Mouse (Mus musculus) fibroblast of lung, adult 2 months (primary cell): Measurements from ENCODE around the gene Osbpl6.

Source experiments
- DNase-seq: peaks from one replicate; pipeline ENCODE4 v3.0.0-alpha.2; 2011; ENCODE audit warnings: low read depth

Osbpl6 gene

DNA sequence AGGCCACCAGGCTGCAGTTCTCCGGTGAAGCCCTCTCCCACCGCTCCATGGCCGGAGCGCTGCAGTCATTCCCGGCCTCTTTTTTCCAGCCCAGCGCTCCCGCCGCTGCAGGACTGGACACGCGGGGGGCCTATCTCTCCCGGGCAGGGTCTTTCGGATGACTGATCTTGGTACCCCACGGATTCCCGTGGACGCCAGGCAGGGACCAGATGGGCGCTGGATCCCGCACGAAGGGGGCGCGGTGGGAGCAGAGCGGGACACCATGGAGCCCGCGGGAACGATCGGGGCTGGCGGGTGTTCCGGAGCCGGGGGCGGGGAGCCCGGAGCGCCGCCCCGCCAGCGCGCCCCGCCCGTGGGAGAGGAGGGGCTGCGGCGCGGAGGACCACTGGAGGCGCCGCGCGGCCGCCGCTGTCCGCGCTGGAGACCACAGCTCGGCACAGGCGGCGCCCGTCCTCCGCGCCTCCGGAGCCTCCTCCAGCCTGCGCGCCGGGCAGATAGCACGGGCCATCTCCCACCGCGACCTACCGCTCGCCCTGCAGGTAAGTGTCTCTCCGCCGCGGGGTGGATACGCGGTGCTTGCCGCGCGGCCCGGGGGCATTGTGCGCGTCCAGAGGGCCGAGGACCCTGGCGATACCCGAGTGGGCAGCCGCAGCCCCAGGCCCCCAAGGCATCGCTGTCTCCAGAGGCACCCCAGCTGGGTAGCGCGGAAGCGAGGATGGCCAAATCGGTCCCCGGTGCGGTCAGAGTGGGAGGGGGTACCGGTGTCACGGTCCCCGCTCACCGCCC, at the start of gene Osbpl6:
Osbpl6 (plus strand) TSS at position 358 of the 786 bp plus-strand sequence.
- DNase-seq = no peak

DNA sequence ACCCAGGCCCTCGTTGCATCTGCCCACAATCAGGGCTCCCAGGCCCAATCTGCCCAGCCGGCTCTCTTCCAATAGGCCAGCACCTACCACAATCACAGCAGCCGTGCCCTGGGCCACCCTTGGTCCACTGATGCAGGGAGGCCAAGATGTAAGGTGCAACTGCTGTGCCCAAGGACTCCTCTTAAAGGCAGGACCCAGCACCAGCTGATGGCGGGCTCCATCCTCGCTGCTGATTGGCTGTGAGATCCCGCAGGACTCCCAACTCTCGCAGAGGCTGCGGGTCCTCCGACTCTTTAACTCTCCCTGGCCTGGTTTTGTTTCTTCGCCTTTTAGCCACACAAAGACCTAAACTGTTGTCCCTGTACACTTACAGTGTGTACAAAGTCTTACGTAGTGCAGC, 46.1 kb upstream of the Osbpl6 start, which contains the start of gene Cyct:
Cyct (minus strand) TSS at position 225 of the 400 bp plus-strand sequence.
- no peak for DNase-seq

DNA sequence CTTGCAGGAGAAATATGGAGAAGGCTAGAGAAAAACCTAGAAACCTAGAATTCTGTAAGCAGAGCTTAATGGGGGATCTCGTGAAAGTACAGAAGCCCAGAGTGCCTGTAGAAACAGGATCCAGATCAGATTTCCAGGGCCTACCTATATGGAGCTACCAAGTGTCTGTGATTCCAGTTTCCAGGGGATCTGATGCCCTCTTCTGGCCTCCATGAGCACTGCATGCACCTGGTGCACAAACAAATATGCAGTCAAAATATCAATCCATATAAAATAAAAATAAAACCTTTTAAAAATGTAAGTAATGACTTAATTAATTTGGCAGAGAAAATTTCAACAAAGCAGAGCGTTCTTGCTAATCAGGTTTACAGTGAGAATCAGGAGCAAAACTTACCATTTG, 44.2 kb upstream of the Osbpl6 start:
- DNase-seq = no peak

DNA sequence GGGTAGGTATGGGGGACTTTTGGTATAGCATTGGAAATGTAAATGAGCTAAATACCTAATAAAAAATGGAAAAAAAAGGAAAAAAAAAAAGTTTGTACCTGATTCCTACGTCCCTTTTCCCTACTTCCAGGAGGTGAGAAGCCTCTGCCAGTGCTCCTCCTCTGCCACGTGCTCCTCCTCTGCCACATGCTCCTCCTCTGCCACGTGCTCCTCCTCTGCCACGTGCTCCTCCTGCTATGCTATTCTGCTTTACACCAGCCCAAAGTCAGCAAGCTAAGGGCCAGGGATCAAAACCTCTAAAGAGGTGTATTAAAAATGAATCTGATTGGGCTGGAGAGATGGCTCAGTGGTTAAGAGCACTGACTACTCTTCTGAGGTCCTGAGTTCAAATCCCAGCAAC, 40.5 kb upstream of the Osbpl6 start:
- DNase-seq = no peak

DNA sequence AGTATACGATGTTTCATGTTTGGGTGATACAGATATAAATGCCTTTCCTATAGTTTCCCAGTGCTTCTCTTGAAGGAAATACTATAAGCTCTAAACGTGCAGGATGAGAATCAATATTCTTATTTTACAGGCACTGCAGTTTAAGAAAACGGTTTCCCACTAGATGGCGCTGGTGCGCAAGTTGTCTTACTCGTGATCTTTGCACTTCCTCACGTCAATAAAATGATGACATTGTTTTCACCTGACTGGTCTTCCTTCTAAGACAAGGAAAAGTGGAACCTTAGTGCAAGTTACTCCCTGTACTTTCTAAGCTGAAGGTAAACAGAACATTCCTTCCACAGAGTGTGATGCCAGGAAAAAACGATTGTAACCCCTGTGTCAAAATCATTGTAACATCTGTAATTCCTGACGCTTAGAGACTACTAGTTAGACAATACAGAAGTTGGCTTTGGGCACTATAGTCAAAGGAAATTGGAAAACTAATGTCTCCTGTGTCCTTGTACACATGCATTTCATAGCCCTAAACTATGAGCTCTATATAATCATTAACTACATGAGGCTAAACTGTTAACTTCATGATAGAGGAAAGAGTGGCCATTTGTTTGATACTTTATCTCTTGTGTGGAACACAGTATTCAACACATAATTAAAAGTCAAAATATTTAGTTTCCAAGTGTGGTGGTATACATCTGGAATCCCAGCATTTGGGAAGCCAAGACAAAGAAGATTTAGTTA, 39.0 kb upstream of the Osbpl6 start:
- peak; percentile 44 for DNase-seq

DNA sequence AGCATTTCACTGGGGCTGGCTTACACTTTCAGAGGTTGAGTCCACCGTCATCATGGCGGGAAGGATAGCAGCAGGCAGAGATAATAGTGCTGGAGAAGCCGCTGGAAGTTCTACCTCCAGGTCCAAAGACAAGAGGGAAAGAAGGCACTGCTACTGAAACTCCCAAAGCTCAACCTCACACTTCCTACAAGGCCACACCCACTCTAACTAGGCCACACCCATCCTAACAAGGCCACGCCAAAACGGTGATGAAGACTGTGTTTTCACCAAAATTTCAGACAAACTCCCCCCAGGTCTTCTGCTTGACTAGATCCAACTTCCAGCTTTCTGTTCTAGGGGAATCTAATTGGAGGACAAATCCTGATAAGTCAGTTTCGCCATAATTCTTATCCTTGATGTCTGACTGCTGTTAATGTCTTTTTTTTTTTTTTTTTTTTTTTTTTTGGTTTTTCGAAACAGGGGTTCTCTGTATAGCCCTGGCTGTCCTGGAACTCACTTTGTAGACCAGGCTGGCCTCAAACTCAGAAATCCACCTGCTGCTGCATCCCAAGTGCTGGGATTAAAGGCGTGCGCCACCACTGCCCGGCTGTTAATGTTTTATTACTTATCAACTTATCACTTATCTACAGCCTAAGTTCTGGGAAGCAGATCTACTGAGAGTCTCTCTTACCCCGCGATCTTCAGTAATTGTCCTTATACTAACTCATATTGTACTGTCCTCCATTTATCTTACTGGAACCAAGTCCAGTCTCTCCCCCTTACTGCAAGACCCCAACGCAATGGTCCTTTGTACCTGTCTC, 37.2 kb upstream of the Osbpl6 start:
- DNase-seq = no peak

DNA sequence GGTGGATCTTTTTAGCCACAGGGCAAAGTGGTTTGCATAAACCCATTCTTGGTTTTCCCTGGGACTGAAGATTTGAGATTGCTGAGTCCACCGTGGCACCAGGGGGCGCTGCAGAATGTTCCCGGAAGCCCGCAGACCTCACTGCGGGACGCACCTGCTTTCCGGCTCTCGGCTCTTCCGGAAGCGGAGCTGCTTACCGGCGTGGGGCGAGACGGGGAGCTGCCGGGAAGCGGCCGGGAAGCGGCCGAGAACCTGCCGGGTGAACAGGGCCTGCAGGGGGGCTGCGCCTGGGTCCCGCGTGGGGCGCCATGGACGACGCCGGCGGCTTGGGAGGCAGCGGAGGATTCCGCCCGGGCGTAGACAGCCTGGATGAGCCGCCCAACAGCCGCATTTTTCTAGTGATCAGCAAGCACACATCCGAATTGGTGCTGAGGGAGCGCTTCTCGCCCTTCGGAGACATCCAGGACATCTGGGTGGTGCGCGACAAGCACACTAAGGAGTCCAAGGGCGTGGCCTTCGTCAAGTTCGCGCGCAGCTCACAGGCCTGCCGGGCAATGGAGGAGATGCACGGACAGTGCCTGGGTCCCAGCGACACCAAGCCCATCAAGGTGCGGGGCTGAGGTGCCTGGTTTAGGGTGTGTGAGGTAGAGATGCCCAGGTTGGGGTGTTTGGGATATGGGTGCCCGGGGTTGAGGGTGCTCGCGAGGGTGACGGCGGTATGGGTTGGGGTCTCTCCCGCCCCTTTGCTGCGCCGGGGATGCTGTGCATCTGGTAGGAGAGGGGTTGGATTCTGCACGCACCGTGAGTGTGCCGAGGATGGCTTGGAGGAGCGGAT, 36.3 kb upstream of the Osbpl6 start, which contains the start of gene Rbm45:
Rbm45 (plus strand) TSS at position 164 of the 835 bp plus-strand sequence.
- peak; percentile 33 for DNase-seq

DNA sequence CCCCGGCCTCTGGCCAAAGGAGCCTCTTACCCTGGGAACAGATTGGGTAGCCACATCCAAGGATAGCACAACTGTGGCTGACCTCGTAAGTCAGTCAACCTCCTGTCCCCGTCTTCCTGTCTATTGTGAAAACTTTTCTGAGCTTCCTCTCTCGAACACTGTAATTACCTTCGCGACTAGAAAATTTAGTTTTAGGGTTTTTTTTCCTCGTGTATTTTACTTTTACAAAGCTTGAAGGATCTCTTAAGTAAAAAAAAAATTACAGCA, 35.7 kb upstream of the Osbpl6 start:
- no peak for DNase-seq

DNA sequence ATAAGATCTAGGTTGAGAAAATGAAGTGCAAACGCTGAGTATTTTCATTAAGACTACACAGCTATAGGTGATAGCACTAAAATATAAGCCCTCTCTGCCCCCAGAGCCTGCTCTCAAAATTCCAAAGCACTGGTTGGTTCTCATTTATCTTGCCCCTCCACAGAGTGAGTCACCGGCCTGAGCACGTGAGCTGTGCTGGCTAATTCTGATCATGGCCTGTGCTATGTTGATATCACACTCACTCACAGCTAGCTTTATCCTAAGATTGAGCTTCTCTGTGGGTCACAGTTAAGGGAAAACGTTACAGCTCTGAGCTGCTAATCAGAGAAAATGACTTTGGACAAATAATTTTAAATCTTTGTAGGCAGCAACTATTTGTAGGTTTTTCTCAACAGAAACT, 34.1 kb upstream of the Osbpl6 start:
- DNase-seq = no peak

DNA sequence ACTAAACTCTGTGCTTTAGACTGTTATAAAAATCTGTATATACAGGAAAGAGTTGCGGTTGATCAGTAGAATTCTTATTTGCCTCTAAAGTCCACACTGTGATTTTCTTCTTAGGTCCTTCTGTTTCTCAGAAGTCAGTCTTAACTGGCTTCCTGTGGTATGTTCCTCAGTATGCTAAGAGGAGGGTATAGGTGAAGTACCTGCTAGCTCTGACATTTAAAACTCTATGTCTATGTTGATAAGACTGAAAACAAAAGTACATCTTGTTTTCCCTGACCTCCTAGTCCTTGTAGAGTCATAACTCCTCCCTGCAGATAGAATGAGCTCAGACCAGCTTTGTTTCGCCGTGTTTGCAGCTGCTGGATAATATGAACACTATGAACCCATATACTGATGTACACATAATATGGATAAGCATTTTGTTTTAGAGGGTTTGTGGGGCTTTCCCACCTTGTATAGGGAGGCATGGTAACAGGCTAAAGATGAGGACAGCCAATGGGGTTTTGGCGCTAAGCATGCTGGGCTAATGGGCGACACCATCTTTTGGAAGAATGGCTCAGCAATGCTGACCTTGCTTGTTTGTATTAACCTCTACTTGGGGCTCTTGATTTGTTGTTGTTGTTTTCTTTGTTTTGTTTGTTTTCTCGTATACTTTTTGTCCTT, 31.6 kb upstream of the Osbpl6 start:
- no peak for DNase-seq

DNA sequence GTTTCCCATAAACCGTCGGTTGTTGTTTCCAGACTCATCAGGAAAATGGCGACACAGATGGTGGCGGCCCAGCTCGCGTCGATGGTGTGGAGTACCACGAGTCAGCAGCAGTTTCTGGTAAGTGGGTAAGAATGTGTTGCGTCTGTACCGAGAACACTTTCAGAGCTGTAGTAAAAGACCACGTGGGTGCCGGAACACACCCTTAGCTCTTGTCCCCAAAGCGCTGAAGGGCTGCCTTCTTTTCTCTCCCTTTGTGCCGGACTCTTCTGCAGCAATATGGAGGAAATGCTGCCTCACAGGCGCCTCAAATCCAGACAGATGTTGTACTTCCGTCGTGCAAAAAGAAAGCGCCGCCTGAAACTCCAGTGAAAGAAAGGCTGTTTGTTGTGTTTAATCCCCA, 27.7 kb upstream of the Osbpl6 start:
- no peak for DNase-seq

DNA sequence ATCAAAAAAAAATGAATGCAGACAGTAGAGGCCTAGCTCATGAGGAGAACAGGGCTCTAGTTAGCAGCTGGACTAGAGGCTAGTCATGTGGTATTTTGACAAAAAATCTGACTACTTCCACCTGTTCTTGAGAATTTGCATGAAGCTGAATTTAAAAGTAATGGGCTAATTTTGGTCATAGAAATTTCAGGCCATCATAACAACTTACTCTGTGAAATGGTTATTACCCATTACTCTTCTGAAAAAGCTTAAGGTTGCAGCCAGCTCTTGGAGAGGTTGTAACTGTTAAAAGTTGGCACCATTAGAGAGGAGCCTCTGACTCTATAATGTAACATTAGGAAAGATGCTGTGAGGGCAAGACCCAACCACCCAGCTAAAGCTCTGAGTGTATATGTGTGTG, 19.8 kb upstream of the Osbpl6 start:
- no peak for DNase-seq

DNA sequence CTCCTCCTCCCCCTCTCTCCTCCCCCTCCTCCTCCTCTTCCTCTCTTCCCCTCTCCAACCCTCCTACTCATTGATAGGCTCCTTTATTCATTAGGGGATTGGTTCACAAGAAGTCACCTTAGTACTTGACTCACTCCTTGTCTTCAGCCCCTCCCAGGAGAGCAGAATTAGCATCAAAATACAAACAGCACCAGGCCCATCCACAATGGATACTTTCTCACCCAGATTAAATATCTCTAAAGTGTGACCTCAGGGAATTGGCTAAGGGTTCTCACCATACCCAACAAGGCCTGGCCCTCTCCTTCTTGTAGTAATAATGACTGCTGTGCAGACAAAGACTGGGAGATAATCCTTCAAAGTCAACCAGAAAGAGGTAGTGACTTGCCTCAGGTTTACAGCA, 6.1 kb upstream of the Osbpl6 start:
- DNase-seq = no peak

DNA sequence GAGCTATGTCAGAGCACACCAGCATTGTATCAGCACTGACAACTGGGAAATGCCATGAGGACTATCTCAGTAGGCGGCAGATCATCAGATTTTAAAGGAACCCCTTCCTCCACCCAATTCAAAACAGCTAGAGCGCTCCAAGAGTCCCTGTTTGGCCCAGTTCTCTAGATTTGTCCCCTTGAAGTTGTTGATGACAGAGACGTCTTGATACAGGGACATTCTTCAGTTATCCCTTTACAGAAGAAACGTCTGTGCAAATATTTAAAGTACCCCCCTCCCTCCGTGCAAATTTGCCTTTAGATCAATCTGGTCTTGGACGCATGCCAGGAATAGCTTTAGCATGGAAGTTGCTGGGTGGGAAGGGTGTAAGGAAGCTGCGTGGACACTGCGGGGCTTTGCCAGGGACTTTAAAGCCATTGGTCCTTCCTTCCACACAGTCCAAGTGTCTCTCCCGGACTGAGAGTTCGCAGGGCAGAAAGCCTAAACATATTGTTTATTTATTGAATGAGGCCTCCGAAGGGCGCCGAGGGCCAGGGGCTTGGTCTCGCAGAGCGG, 635 bp upstream of the Osbpl6 start:
- DNase-seq = no peak

DNA sequence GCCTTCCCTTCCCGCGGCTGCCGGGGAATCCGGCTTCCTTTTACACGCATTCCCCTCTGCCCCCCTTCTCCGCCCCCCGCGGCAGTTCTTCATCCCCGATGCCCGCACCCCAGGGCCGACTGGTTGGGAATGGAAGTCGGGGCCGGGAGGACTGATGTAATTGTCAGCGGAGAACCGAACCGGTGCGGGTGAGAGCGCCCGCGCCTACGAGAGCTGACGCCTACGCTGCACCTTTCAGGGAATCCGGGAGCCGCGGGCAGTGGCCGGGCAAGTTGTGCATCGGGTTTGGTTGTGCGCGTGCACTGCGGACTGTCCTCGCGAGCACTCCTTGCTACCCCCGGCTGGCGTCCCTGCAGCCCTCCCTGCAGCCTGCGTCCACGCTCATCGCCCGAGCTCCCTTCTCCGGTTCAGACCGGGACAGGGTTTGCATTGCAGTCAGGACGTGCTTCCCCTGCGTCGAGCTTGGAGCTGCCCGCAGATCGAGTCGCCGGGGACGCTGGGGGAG, 681 bp downstream of the Osbpl6 start:
- DNase-seq = no peak

DNA sequence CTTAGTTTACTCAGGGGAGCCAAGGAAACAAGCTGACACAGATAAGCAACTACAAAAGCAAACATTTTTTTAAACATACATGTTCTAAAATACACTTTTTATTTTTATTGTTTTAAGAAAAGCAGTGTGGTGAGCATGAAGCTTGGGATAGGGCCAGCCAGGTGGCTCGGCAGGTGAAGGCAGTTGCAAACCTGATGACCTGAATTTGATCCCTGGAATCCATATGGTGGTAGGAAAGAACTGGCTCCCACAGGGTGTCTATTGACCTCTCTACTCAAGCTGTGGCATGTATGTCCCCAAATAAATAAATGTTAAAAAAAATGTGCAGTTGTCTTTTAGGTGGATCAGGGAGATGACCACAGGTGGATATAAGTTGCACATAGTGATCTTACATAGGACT, 3.2 kb downstream of the Osbpl6 start:
- DNase-seq = no peak

DNA sequence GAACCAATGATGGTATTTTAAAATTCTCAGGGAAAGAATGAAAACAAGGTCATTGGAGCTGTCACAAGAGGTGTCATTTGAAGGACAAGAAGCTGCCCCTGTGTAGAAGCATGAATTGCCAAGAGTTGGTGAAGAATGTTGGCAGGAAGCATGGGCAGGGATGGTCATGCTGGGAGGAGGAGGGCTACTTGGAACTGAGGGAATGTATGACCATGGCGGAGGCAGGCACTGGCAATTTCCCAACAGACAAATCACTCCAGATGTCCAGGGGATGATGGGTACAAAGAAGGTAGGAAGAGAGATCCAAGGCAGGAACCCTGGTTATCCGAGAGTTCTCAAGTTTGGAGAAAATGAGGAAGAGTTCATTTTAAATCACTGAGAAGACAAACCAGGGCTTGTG, 3.7 kb downstream of the Osbpl6 start:
- DNase-seq = no peak

DNA sequence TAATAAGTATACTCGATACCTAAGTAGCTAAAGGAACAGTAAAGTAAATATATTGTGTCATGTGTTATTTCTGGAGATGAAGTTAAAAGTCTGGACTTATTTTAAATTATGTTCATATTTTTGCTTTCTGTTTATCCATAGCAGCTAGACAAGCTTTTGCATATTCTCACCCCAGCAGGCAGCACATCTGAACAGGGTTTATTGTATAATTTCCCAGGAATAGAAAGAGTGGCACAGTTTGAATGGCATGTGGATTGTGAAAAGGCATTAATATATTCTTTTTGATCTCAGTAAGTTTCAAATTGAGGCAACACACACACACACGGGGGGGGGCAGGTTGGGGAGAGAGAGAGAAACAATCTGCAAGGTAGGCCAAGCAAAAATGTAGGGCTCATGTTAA, 6.6 kb downstream of the Osbpl6 start:
- DNase-seq = no peak

DNA sequence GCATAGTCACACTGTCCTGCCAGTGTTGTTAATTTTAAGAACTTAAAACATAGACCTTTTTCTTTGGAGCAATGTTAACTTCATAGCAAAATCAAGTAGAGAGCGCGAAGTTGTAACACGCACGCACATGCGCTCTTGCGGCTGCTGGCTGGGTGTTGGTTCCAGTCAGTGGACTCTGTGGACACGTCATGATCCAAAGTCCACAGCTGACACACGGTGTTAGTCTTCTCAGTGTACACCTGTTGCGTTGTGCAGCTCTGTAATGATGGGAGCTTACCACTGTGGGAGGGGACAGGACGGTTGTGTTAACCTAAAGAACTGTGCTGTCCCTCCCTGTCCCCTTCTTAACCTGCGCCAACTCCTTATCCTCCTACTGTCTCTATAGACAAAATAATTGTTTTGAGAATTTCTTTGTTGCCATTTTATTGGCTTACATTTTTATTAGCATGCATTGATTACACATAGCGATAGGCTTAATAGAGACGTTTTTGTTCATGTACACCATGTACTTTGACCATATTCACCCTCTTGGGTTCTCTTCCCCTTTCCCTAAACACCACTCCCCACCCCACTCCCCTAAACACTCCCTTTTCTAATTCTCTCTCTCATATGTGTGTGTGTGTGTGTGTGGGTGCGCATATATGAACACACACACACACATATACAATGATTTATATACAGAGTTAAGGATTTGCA, 11.3 kb downstream of the Osbpl6 start:
- DNase-seq = no peak

DNA sequence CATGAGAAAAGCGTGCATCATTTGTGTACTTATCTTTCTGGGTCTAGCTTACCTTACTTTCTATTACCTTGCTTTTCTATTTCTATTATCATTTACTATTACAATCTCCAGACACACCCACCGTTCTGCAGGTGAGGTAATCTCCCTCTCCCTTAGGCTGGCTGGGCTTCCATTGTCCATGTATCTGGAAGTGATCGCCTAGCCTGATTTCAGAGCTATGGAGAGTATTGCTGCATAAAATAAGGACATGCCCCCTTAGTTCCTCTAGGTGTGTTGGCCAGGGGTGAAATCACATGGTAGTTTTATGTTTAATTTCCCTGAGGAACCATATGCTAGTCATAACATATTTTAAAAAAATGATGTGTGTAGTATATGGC, 11.8 kb downstream of the Osbpl6 start:
- DNase-seq = no peak
